Mouse (Mus musculus) liver, postnatal 0 days (tissue): ENCODE measurements around the gene Ttll8. TPM values are rescaled to one million over a fixed set of nuclear protein-coding genes. Genes with fewer than 3 reads are reported as not detected.

Source experiments
- ATAC-seq: fragments of 200-750 bp; cut with Nextera tagmentation; 2 replicates; pipeline ENCODE4 v1.8.0; 2017; ENCODE audit warnings: mild to moderate bottlenecking, moderate library complexity
- DNase-seq: peaks from one replicate; pipeline ENCODE4 v3.0.0-alpha.2; 2016
- H3K27ac ChIP-seq: fragments of 300-500 bp; sonication (generic); 2 replicates; pipeline ENCODE4 v1.5.1; 2014; ENCODE audit warnings: antibody characterized with exemption, moderate library complexity, mild to moderate bottlenecking, low read depth
- H3K27me3 ChIP-seq: fragments of 300-500 bp; sonication (generic); 2 replicates; pipeline ENCODE4 v1.6.1; 2014; ENCODE audit warnings: low read length, control low read depth, mixed read lengths; ENCODE audit not compliant: insufficient read depth
- H3K36me3 ChIP-seq: fragments of 300-500 bp; sonication (generic); replicated peaks from 2 replicates; pipeline ENCODE4 v1.6.1; 2014; ENCODE audit warnings: mild to moderate bottlenecking, control low read depth, low read length, moderate library complexity, mixed read lengths; ENCODE audit not compliant: insufficient read depth
- H3K4me1 ChIP-seq: fragments of 300-500 bp; sonication (generic); 2 replicates; pipeline ENCODE4 v1.6.1; 2014; ENCODE audit warnings: antibody characterized with exemption, mild to moderate bottlenecking, control low read depth; ENCODE audit not compliant: insufficient read depth
- H3K4me2 ChIP-seq: fragments of 300-500 bp; sonication (generic); 2 replicates; pipeline ENCODE4 v1.6.1; 2014; ENCODE audit warnings: low read depth, mild to moderate bottlenecking, low read length, moderate library complexity, mixed read lengths
- H3K4me3 ChIP-seq: fragments of 300-500 bp; sonication (generic); 2 replicates; pipeline ENCODE4 v1.5.1; 2014; ENCODE audit warnings: low read depth, low read length
- H3K9ac ChIP-seq: fragments of 300-500 bp; sonication (generic); replicated peaks from 2 replicates; pipeline ENCODE4 v1.6.1; 2014; ENCODE audit warnings: mild to moderate bottlenecking, moderate library complexity
- H3K9me3 ChIP-seq: fragments of 300-500 bp; sonication (generic); 2 replicates; pipeline ENCODE4 v1.6.1; 2016; ENCODE audit warnings: mild to moderate bottlenecking, control low read depth, low read length, mixed read lengths
- CTCF ChIP-seq: sonication (generic); IDR thresholded peaks from 2 replicates; pipeline ENCODE4 v1.5.1; 2016; ENCODE audit warnings: antibody characterized with exemption, low read depth
- EP300 ChIP-seq: IDR thresholded peaks from 2 replicates; pipeline ENCODE4 v1.6.1; 2016; ENCODE audit warnings: antibody characterized with exemption, low read depth, mild to moderate bottlenecking
- WGBS: fragments of 180-500 bp; shearing (Covaris S2); extraction: QIAGEN DNeasy Blood & Tissue Kit; methylation state at CpG from one replicate; pipeline ENCODE4 v1.1.7; 2014; ENCODE audit not compliant: insufficient replicate concordance; 5-methylcytosine and 5-hydroxymethylcytosine counted together
- polyA plus RNA-seq: library from polyadenylated mRNA; unstranded; fragments of >200 nt; fragmentation: Nextera tagmentation; extraction: Ambion mirVana; gene quantifications from 2 replicates; pipeline ENCODE4 v1.2.1, GENCODE M21; 2015

The Ttll8 gene
- polyA plus RNA-seq, 1 experiment from 2014 or later: not detected

DNA sequence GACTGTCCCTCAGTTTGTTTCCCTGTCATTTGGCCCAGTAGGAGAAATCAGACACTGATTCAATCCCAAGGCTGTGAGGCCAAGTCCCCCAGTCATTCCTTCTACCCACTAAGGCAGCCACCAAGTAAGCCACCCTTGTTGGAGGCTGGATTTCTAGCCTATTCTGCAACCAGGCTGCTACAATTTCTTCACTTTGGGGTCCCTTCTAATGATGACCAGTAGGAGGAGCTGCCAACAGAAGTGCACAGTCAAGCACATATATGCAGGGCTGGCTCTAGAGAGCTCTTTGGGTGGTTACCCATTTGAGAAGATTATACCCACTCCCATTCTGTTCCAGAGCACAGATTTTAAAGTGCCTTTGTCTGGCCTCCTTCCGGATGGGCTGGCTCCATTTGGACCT is 51.1 kb downstream of the Ttll8 start:
- Histone ChIP-seq H3K4me1 (peaks cover 6% of the 10 kb centered on the region), H3K4me3 (no peak overlapping the region), H3K9me3 (no peaks in the 10 kb centered on the region), H3K36me3 (no peaks in the 10 kb centered on the region), H3K4me2 (no peak overlapping the region), H3K27ac (peak overlapping the region; percentile 80), H3K27me3 (no peaks in the 10 kb centered on the region), H3K9ac (no peak overlapping the region)
- ATAC-seq: peak; percentile 39
- TF ChIP-seq CTCF: peak; percentile 44
- TF ChIP-seq EP300: no peak
- DNase-seq: no peak
- 75% methylated on average over 1 of the region's 1 CpGs for WGBS

DNA sequence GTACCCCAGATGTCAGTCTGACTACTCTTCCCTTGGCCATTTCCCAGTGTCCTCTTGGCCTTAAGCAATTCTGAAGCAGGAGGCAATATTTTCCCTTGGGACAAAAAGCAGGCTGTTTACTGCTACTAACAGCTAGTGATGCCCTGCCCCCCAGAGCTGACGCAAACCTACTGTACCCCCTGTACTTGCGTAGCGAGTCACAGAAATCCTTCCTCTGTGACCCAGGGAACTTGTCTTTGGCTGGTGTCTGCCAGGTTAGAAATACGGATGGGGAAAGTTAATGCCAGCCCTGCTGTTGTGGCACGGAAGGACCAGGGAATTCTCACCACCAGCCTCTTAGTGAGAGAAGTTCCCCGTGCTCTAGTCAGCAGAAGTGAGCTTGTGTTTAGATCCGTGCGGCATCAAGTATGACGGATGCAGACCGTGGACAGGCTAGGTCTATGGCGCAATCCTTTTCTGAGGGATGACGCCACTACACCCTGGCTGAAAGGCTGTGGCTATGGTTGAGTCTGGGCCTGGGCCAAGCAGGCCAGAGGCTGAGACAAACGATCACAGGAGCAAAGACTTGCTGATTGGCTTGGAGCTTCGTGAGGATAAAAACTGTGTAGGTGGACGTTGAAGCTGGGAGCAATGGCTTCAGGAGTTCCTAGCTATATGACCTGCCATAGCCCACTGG is 51.9 kb downstream of the Ttll8 start:
- H3K9me3 ChIP-seq: no peaks in the 10 kb centered on the region
- H3K27me3 ChIP-seq: no peaks in the 10 kb centered on the region
- no peak overlapping the region for H3K4me2 ChIP-seq
- peak; percentile 78 for DNase-seq
- H3K4me1 ChIP-seq: peaks cover 6% of the 10 kb centered on the region
- H3K9ac ChIP-seq: no peak overlapping the region
- H3K27ac ChIP-seq: peak overlapping the region; percentile 80
- no peak overlapping the region for H3K4me3 ChIP-seq
- WGBS: 63% methylated on average over 15 of the region's 15 CpGs
- peak; percentile 98 for ATAC-seq
- H3K36me3 ChIP-seq: no peaks in the 10 kb centered on the region
- TF ChIP-seq EP300 (peak; percentile 69), CTCF (no peak)

DNA sequence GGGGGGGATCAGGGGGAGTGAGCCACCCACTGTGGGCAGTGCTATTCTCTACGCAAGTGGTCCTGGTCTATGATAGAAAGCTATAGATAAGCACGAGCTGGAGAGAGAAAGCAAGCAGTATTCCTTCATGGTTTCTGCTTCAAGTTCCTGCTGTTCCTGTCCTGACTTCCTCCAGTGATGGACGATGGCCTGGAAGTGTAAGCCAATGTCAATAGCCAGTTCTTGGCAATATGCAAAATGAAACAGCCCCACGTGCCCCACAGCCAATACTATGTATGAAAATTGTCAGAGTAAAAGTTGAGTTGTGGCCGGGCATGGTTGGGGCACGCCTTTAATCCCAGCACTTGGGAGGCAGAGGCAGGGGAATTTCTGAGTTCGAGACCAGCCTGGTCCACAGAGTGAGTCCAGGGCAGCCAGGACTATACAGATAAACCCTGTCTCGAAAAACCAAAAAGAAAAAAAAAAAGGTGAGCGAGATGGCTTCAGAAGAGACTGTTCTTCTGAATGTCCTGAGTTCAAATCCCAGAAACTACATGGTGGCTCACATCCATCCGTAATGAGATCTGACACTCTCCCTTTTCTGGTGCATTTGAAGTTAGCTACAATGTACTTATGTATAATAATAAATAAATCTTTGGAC is 57.8 kb downstream of the Ttll8 start:
- 78% methylated on average over 10 of the region's 10 CpGs for WGBS
- Histone ChIP-seq H3K9me3 (no peaks in the 10 kb centered on the region), H3K4me1 (peaks cover 2% of the 10 kb centered on the region; the same call in 1 of the 2 replicates), H3K36me3 (no peaks in the 10 kb centered on the region), H3K9ac (no peak overlapping the region), H3K4me3 (no peak overlapping the region), H3K27me3 (no peaks in the 10 kb centered on the region), H3K27ac (no peak overlapping the region), H3K4me2 (no peak overlapping the region)
- DNase-seq (no peak), ATAC-seq (no peak)
- TF ChIP-seq EP300: no peak
- TF ChIP-seq CTCF: no peak

DNA sequence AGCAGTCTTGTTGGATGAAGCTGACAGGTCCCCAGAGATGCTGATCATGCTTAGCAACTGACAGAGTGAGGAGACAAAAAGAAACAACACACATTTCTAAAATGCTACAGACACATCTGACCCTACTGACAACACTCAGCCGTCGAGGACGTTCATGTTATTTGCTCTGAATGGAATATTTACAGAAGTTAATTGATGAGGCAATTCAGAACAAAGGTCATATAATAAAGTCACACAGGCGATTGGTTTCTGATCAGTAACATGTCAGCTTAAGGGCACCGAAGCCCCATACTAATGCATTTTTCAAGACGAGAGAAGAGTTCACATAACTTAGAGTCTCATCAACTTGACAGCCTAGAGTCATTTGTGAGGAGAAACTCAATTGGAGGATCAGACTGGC is 58.3 kb downstream of the Ttll8 start:
- Histone ChIP-seq H3K36me3 (no peaks in the 10 kb centered on the region), H3K4me2 (no peak overlapping the region), H3K9me3 (no peaks in the 10 kb centered on the region), H3K4me3 (no peak overlapping the region), H3K9ac (no peak overlapping the region), H3K27ac (no peak overlapping the region), H3K27me3 (no peaks in the 10 kb centered on the region), H3K4me1 (peaks cover 8% of the 10 kb centered on the region)
- TF ChIP-seq CTCF (no peak), EP300 (no peak)
- DNase-seq: no peak
- ATAC-seq: no peak
- WGBS: 64% methylated on average over 6 of the region's 6 CpGs

DNA sequence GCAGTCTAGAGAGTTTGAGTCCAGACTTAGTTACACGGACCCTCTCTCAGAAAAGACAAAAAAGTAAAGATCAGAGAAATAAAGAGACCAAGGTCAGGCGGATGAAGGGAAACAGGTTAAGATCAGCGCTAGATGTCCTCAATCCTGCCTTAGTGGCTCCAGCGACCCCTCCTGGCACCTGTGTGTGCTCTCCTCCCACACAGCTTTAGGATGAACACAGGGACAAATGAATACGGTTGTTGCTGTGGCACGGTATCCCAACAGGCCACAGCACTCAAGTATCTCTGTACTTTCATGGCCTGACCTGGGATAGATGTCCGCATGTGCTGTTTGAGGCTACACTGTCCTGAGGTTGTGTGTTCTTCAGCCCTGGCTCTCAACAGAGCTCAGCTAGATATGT is 59.1 kb downstream of the Ttll8 start:
- Histone ChIP-seq H3K4me1 (peaks cover 15% of the 10 kb centered on the region), H3K4me3 (no peak overlapping the region), H3K4me2 (no peak overlapping the region), H3K27ac (no peak overlapping the region), H3K36me3 (no peaks in the 10 kb centered on the region), H3K9ac (no peak overlapping the region), H3K9me3 (no peaks in the 10 kb centered on the region), H3K27me3 (no peaks in the 10 kb centered on the region)
- no peak for DNase-seq
- 68% methylated on average over 7 of the region's 7 CpGs for WGBS
- no peak for ATAC-seq
- no peak for TF ChIP-seq CTCF
- TF ChIP-seq EP300: no peak

DNA sequence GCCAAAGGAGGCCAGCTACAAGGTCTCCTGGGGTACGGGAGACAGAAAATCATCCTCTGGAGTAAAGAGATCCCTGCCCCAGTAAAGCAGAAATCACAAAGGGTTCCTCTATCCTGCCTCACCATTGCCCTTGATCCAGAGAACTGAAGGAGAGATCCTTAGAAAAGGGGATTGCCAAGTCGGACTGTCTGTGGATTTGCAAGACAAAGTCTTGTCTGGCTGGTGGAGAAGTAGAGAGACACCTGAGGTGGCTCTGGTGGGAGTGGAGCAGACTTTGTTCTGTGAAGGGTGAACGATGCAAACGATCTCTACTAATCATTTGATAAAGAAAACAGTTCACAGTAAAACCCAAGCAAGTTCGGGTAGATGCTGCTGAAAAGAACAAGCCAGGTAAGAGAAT is 61.3 kb downstream of the Ttll8 start:
- Histone ChIP-seq H3K4me1 (peaks cover 25% of the 10 kb centered on the region), H3K9ac (no peak overlapping the region), H3K4me3 (no peak overlapping the region), H3K27me3 (no peaks in the 10 kb centered on the region; the same call in 1 of the 2 replicates), H3K9me3 (no peaks in the 10 kb centered on the region), H3K4me2 (no peak overlapping the region), H3K36me3 (no peaks in the 10 kb centered on the region), H3K27ac (no peak overlapping the region)
- TF ChIP-seq CTCF (no peak), EP300 (no peak)
- DNase-seq: no peak
- 65% methylated on average over 5 of the region's 5 CpGs for WGBS
- ATAC-seq: no peak

DNA sequence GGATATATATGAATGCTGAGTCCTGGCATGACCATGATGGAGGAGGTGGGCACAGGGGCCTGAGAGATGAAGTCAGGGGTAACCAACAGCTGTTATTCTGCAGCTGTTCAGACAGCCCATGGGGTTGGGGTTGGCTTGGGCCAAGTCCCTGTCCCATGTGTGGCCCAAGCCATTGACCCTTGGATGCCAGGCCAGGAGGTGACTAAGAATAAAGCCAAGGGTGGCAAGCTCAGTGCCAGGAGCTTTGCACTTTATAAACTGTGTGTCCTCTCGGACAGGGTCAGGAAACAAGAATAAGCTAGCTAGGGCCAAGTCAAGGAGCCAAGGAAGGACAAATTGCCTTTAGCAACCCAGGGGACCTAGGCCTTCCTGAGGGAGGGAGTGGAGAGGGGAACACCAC is 62.0 kb downstream of the Ttll8 start:
- no peak for ATAC-seq
- Histone ChIP-seq H3K9me3 (no peaks in the 10 kb centered on the region), H3K4me3 (no peak overlapping the region), H3K4me2 (no peak overlapping the region), H3K27me3 (no peaks in the 10 kb centered on the region; the same call in 1 of the 2 replicates), H3K36me3 (no peaks in the 10 kb centered on the region), H3K9ac (no peak overlapping the region), H3K4me1 (peaks cover 28% of the 10 kb centered on the region), H3K27ac (no peak overlapping the region)
- 70% methylated on average over 1 of the region's 1 CpGs for WGBS
- DNase-seq: no peak
- TF ChIP-seq EP300 (no peak), CTCF (no peak)
